Mouse (Mus musculus): Measurements from ENCODE around the gene Ddx56.

GRCm38 (mm10) chr11:6308181-6308580, 40.6 kb upstream of the Ddx56 start:
- no peak for TF ChIP-seq CTCF (IDR thresholded peaks at IDR 0.05; ENCODE audit: low read depth)
- no peak for TF ChIP-seq EP300 (optimal IDR thresholded peaks at IDR 0.05)
